Mouse (Mus musculus): ENCODE results near the gene Tbl3. TPM values are rescaled to one million over a fixed set of nuclear protein-coding genes. Genes with fewer than 3 reads are reported as not detected.
"Not testable (repeated sequence)": the region's sequence is repeated elsewhere in the genome, so short reads cannot be mapped to it uniquely, and the experiment has no call there.

Tbl3 gene
- total RNA-seq, 2 experiments from 2014 or later, result 0.58 to 11.9 TPM

DNA sequence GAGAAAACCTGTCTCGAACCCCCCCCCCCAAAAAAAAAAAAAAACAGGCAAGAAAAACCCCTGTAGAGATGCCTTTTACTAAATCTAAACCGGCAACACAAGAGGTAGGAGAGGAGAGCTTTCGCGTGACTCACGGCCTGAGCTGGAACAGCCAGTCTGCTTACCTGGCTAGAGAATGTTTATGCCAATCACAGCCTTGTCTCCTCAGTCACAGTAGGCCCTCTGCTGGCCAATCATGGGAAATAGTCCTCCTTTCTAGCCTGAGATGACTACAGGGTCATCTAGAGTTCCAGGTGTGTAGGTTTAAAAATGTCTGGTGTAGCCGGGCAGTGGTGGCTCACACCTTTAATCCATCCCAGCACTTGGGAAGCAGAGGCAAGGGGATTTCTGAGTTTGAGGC lies 40.0 kb downstream of the Tbl3 start:
- peak; percentile 50 for ATAC-seq (replicated peaks; ENCODE audit: low FRiP score, poor library complexity, severe bottlenecking)

DNA sequence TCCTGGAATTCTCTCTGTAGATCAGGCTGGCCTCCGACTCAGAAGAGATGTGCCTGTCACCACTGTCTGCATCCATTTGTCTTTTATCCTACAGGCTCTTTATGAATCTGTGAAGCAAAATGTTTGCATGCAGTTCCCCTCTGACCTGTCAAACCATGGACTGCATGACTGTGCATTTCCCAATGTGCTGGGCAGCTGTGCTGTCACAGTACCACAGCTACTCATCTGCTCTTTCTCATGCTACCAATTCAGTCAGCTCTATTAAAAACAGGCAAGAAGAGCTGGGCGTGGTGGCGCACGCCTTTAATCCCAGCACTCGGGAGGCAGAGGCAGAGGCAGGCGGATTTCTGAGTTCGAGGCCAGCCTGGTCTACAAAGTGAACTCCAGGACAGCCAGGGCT lies 40.4 kb downstream of the Tbl3 start:
- ATAC-seq (replicated peaks; ENCODE audit: low FRiP score, poor library complexity, severe bottlenecking), result not testable (repeated sequence)

DNA sequence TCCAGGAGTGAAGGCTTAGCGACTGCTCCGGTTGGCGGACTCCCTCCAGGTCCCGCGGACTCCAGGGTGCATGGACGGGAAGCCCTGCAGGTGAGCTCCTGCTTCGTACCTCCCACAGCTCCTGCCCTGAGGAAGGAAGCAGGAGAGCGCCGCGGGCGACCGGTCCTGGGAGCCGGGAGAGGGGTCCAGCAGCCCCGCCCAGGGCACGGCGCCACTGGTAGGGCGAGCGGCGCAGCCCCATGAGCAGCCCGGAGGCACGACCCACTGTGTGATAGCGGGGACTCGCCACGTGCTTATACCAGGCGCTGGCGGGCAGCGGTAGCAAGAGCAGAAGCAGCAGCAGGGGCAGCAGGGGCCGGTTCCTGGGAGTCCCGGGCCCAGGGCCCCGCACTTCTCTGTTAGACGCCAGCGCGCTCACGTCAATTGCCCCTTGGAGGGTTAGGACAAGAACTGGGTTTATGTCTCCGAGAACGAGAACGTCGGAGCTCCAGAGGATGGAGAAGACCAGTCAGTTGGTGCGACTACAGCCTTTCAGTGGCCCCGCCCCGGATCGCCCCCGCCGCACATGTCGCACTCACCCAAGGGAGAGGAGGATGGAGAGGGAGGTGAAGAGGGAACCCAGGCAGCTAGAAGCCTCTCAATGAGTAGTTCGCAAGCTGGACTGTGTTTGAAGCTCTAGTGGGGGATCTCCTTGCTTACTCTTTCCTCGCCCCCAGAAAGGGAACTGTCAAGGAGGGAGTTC lies 49.3 kb downstream of the Tbl3 start, which contains the start of gene Npw:
Gene Npw, minus strand, starts transcription at position 441 of the 742 bp plus-strand sequence.
- ATAC-seq (replicated peaks; ENCODE audit: low FRiP score, poor library complexity, severe bottlenecking), result no peak

GRCm38 (mm10) chr17:24654969-24655368 lies 52.5 kb downstream of the Tbl3 start:
- ATAC-seq (replicated peaks; ENCODE audit: low FRiP score, poor library complexity, severe bottlenecking), result no peak

DNA sequence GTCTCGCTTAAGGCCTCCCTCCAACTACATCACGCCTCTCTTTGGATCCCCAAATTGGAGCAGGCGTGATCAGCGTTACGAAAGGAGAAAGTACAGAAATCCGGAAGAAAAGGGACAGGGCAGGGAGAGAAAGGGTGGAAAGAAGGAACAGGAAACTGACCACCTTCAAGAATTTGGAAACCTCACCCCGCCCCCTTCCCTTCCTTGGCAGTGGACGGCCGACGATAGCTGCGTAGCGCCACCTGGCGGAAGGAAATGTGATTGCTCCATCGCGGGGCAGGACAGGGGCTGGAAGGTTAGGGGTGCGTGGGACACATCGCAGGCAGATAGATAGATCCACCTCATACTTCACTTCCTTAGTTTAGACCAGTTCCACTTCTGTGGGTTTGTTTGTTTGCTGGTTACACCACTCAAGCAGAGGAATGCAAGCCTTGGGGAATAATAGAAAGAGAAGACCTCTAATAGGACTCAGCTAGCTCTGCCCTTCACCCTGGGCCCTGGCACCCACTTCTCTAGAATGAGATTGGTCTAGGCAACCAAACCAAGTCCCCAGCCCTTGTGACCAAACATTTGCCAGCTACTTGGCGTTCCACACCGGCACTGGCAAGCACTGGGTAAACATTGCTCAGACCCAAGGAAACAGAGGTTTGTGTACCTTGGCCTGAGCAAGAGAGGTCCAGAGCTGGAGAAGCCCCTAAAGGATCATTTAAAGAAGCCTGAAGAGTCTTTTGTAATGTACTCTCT lies 53.3 kb downstream of the Tbl3 start:
- peak; percentile 84 for ATAC-seq (replicated peaks; ENCODE audit: low FRiP score, poor library complexity, severe bottlenecking)

DNA sequence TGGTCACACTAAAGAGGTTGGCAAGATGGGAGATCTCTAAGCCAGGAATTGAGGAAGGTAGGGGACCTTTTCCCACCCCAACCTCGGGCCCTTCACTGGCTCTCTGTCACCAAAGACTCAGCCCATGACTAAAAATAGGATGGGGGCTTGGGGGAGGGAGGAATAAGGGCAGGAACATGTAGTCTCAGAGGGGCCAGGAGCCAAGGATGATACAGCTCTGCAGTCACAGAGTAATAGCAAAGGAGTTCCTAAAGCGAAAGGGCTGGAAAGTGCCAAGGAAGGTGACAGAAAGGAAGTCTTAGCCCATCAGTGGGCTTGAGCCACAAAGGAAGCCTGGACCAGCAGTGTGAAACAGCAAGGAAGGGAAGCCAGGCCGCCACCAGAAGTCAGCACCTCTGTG lies 55.6 kb downstream of the Tbl3 start:
- no peak for ATAC-seq (replicated peaks; ENCODE audit: low FRiP score, poor library complexity, severe bottlenecking)

DNA sequence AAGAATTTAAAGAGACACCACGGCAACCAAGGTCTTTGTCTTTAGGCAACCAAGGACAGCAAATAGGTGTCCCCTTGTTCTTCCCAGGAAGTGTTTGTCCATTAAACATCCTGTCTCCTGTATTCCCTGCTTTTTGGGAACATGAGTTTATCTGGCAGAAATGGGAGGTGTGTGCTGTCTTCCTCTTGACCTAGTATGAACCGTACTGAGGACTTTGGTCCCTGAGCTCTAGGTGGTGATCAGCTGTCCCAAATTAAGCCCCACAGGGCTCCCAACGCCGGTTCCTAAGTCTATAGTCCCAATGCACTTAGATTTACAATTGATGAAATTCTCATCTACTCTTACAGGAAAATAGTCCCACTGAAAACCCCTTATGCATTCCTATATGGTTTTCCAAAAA lies 56.7 kb downstream of the Tbl3 start:
- no peak for ATAC-seq (replicated peaks; ENCODE audit: low FRiP score, poor library complexity, severe bottlenecking)

DNA sequence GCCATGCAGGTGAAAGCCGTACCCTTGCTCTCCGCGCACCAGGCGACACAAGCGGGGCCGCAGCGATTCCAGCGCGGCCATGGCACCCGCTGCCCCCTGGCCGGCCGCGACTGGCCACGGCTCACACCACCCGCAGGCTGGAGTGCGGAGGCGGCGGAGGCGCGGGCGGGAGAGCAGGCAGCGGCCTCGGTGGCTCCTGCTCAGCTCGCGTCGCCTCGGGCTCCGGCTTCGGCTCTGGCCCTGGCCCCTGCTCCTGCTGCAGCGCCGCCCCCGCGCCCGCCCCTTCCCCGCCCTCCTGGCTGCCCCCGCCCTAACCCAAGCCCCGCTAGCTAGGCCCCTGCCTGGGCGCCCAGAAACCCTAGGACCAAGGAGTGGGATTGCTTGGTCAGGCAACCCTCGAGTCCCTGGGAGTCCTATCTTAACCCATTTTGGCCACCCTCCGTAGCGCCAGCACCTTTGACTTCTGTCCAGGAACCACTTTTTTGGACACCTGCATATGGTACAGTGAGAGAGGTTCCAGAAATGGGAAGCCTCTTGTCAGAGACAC lies 57.3 kb downstream of the Tbl3 start, which contains the start of gene Slc9a3r2:
Gene Slc9a3r2, minus strand, starts transcription at position 258 of the 547 bp plus-strand sequence.
- no peak for ATAC-seq (replicated peaks; ENCODE audit: low FRiP score, poor library complexity, severe bottlenecking)

DNA sequence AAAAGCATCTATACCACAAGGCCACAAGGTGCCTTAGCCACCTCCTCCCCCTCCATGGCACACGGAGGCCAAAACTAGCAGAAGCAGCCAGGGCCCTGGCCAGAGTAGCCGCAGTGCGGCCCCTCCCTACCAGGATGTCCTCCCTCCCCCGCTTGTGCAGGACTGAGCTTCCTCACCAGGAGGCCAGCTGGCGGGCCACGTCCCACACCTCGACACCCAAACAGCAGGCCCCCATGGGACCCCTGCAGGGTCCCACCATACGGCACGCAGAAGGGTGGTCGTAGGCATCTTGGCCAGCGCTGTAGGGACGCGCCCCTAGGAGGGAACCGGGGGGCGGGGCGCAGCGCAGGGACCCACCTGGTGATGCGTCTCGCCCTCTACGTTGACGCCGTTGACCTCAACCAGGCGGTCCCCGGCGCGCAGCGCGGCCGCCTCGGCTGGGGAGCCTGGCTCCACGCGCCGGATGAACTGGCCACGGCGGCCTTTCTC lies 57.8 kb downstream of the Tbl3 start:
- no peak for ATAC-seq (replicated peaks; ENCODE audit: low FRiP score, poor library complexity, severe bottlenecking)

DNA sequence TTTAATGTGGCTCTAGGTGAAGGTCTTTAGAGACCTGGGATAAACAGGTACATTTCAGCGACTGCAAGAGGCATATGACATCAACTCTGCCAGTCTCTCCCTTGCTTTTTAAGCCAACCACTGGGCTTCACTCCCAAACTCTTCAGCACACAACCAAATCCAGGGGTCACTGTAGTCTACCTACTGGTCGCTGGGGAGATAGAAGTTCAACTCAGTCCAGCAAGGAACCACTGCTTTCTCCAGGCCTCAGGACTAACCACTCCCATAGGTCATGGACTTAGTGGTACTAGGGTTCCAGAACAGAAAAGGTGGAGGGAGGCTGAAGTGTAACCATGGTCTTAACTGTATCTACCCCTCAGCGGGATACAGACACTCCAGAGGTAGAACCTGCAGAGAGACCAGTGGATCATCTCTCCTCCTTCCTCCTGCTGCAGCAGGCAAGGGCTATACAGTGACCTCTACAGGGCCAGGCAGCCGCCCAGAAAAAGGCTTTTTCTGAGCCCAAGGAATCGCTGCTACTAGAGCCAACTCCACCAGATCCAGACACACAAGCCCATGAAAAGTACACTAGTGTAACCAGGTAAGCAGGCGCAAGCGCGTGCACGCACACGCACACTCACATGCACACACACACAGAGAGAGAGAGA lies 58.6 kb downstream of the Tbl3 start:
- no peak for ATAC-seq (replicated peaks; ENCODE audit: low FRiP score, poor library complexity, severe bottlenecking)

Other genes with a start within 250 kb of the Tbl3 start
Only the 30 nearest of the 32 such genes appear.
- 1.7 TPM in 1 of 2 replicates, not detected in the other for gene Bricd5, start 233.8 kb downstream of the Tbl3 start, total RNA-seq (2015; ENCODE audit: low replicate concordance)
- 1.1 TPM in 1 of 2 replicates, not detected in the other for gene Bricd5, start 233.8 kb downstream of the Tbl3 start, total RNA-seq (2017; ENCODE audit: low replicate concordance)
- 5.9 and 15.8 TPM in 2 replicates for gene Mlst8, start 228.6 kb downstream of the Tbl3 start, total RNA-seq (2015; ENCODE audit: low replicate concordance)
- 5.5 and 8.2 TPM in 2 replicates for gene Mlst8, start 228.6 kb downstream of the Tbl3 start, total RNA-seq (2017; ENCODE audit: low replicate concordance)
- not detected in 2 replicates for gene Caskin1, start 219.1 kb downstream of the Tbl3 start, total RNA-seq (2015; ENCODE audit: low replicate concordance)
- gene Caskin1, start 219.1 kb downstream of the Tbl3 start, total RNA-seq (2017; ENCODE audit: low replicate concordance), result not detected in 2 replicates
- 11.9 and 13.2 TPM in 2 replicates for gene Traf7, start 179.7 kb downstream of the Tbl3 start, total RNA-seq (2015; ENCODE audit: low replicate concordance)
- gene Traf7, start 179.7 kb downstream of the Tbl3 start, total RNA-seq (2017; ENCODE audit: low replicate concordance), result 24.2 and 45.2 TPM in 2 replicates
- gene Rab26, start 173.4 kb downstream of the Tbl3 start, total RNA-seq (2015; ENCODE audit: low replicate concordance), result not detected in 2 replicates
- not detected in 2 replicates for gene Rab26, start 173.4 kb downstream of the Tbl3 start, total RNA-seq (2017; ENCODE audit: low replicate concordance)
- gene Pkd1, start 157.8 kb downstream of the Tbl3 start, total RNA-seq (2015; ENCODE audit: low replicate concordance), result 1.5 and 6.1 TPM in 2 replicates
- 3.8 and 16.2 TPM in 2 replicates for gene Pkd1, start 157.8 kb downstream of the Tbl3 start, total RNA-seq (2017; ENCODE audit: low replicate concordance)
- 16.3 and 75.9 TPM in 2 replicates for gene Tsc2, start 75.0 kb downstream of the Tbl3 start, total RNA-seq (2015; ENCODE audit: low replicate concordance)
- gene Tsc2, start 75.0 kb downstream of the Tbl3 start, total RNA-seq (2017; ENCODE audit: low replicate concordance), result 8.6 and 9.0 TPM in 2 replicates
- 1.0 TPM in 1 of 2 replicates, not detected in the other for gene Nthl1, start 75.0 kb downstream of the Tbl3 start, total RNA-seq (2015; ENCODE audit: low replicate concordance)
- gene Nthl1, start 75.0 kb downstream of the Tbl3 start, total RNA-seq (2017; ENCODE audit: low replicate concordance), result 0.56 and 0.85 TPM in 2 replicates
- gene Slc9a3r2, start 57.3 kb downstream of the Tbl3 start, total RNA-seq (2015; ENCODE audit: low replicate concordance), result 0.38 TPM in 1 of 2 replicates, not detected in the other
- 0.56 and 1.8 TPM in 2 replicates for gene Slc9a3r2, start 57.3 kb downstream of the Tbl3 start, total RNA-seq (2017; ENCODE audit: low replicate concordance)
- not detected in 2 replicates for gene Npw, start 49.2 kb downstream of the Tbl3 start, total RNA-seq (2015; ENCODE audit: low replicate concordance)
- not detected in 2 replicates for gene Npw, start 49.2 kb downstream of the Tbl3 start, total RNA-seq (2017; ENCODE audit: low replicate concordance)
- 3.7 and 7.9 TPM in 2 replicates for gene Zfp598, start 38.0 kb downstream of the Tbl3 start, total RNA-seq (2015; ENCODE audit: low replicate concordance)
- 4.0 and 4.3 TPM in 2 replicates for gene Zfp598, start 38.0 kb downstream of the Tbl3 start, total RNA-seq (2017; ENCODE audit: low replicate concordance)
- not detected in 2 replicates for gene Syngr3, start 17.7 kb downstream of the Tbl3 start, total RNA-seq (2015; ENCODE audit: low replicate concordance)
- gene Syngr3, start 17.7 kb downstream of the Tbl3 start, total RNA-seq (2017; ENCODE audit: low replicate concordance), result not detected in 2 replicates
- gene Gfer, start 11.5 kb downstream of the Tbl3 start, total RNA-seq (2015; ENCODE audit: low replicate concordance), result 2.7 and 6.3 TPM in 2 replicates
- gene Gfer, start 11.5 kb downstream of the Tbl3 start, total RNA-seq (2017; ENCODE audit: low replicate concordance), result 3.0 and 7.2 TPM in 2 replicates
- gene Noxo1, start 11.4 kb downstream of the Tbl3 start, total RNA-seq (2015; ENCODE audit: low replicate concordance), result not detected in 2 replicates
- not detected in 2 replicates for gene Noxo1, start 11.4 kb downstream of the Tbl3 start, total RNA-seq (2017; ENCODE audit: low replicate concordance)
- gene Rnf151, start 10.4 kb upstream of the Tbl3 start, total RNA-seq (2015; ENCODE audit: low replicate concordance), result not detected in 2 replicates
- gene Rnf151, start 10.4 kb upstream of the Tbl3 start, total RNA-seq (2017; ENCODE audit: low replicate concordance), result not detected in 2 replicates
- gene Rps2, start 10.5 kb upstream of the Tbl3 start, total RNA-seq (2015; ENCODE audit: low replicate concordance), result 1,254 and 1,636 TPM in 2 replicates
- gene Rps2, start 10.5 kb upstream of the Tbl3 start, total RNA-seq (2017; ENCODE audit: low replicate concordance), result 281 and 355 TPM in 2 replicates
- 52.0 and 124 TPM in 2 replicates for gene Ndufb10, start 16.8 kb upstream of the Tbl3 start, total RNA-seq (2015; ENCODE audit: low replicate concordance)
- gene Ndufb10, start 16.8 kb upstream of the Tbl3 start, total RNA-seq (2017; ENCODE audit: low replicate concordance), result 74.1 and 90.5 TPM in 2 replicates
- not detected in 2 replicates for gene Rpl3l, start 20.2 kb upstream of the Tbl3 start, total RNA-seq (2015; ENCODE audit: low replicate concordance)
- gene Rpl3l, start 20.2 kb upstream of the Tbl3 start, total RNA-seq (2017; ENCODE audit: low replicate concordance), result not detected in 2 replicates
- 177 and 224 TPM in 2 replicates for gene Msrb1, start 29.0 kb upstream of the Tbl3 start, total RNA-seq (2015; ENCODE audit: low replicate concordance)
- 42.8 and 97.5 TPM in 2 replicates for gene Msrb1, start 29.0 kb upstream of the Tbl3 start, total RNA-seq (2017; ENCODE audit: low replicate concordance)
- gene Hs3st6, start 45.3 kb upstream of the Tbl3 start, total RNA-seq (2015; ENCODE audit: low replicate concordance), result not detected in 2 replicates
- not detected in 2 replicates for gene Hs3st6, start 45.3 kb upstream of the Tbl3 start, total RNA-seq (2017; ENCODE audit: low replicate concordance)
- gene Meiob, start 96.6 kb upstream of the Tbl3 start, total RNA-seq (2015; ENCODE audit: low replicate concordance), result not detected in 2 replicates
- not detected in 2 replicates for gene Meiob, start 96.6 kb upstream of the Tbl3 start, total RNA-seq (2017; ENCODE audit: low replicate concordance)
- gene Hagh, start 132.5 kb upstream of the Tbl3 start, total RNA-seq (2015; ENCODE audit: low replicate concordance), result 191 and 222 TPM in 2 replicates
- gene Hagh, start 132.5 kb upstream of the Tbl3 start, total RNA-seq (2017; ENCODE audit: low replicate concordance), result 223 and 230 TPM in 2 replicates
- 58.0 and 66.9 TPM in 2 replicates for gene Fahd1, start 142.7 kb upstream of the Tbl3 start, total RNA-seq (2015; ENCODE audit: low replicate concordance)
- gene Fahd1, start 142.7 kb upstream of the Tbl3 start, total RNA-seq (2017; ENCODE audit: low replicate concordance), result 71.4 and 87.7 TPM in 2 replicates
- gene Igfals, start 158.3 kb upstream of the Tbl3 start, total RNA-seq (2015; ENCODE audit: low replicate concordance), result not detected in 2 replicates
- 0.17 TPM in 1 of 2 replicates, not detected in the other for gene Igfals, start 158.3 kb upstream of the Tbl3 start, total RNA-seq (2017; ENCODE audit: low replicate concordance)
- 25.4 and 31.6 TPM in 2 replicates for gene Nubp2, start 178.7 kb upstream of the Tbl3 start, total RNA-seq (2015; ENCODE audit: low replicate concordance)
- 10.6 and 11.4 TPM in 2 replicates for gene Nubp2, start 178.7 kb upstream of the Tbl3 start, total RNA-seq (2017; ENCODE audit: low replicate concordance)
- gene Spsb3, start 179.0 kb upstream of the Tbl3 start, total RNA-seq (2015; ENCODE audit: low replicate concordance), result 20.4 and 49.3 TPM in 2 replicates
- 28.2 and 35.1 TPM in 2 replicates for gene Spsb3, start 179.0 kb upstream of the Tbl3 start, total RNA-seq (2017; ENCODE audit: low replicate concordance)
- gene Eme2, start 187.4 kb upstream of the Tbl3 start, total RNA-seq (2015; ENCODE audit: low replicate concordance), result 7.1 and 8.6 TPM in 2 replicates
- gene Eme2, start 187.4 kb upstream of the Tbl3 start, total RNA-seq (2017; ENCODE audit: low replicate concordance), result 10.9 and 12.4 TPM in 2 replicates
- 4.8 and 7.1 TPM in 2 replicates for gene Mrps34, start 187.5 kb upstream of the Tbl3 start, total RNA-seq (2015; ENCODE audit: low replicate concordance)
- 2.0 and 5.0 TPM in 2 replicates for gene Mrps34, start 187.5 kb upstream of the Tbl3 start, total RNA-seq (2017; ENCODE audit: low replicate concordance)
- gene Nme3, start 188.8 kb upstream of the Tbl3 start, total RNA-seq (2015; ENCODE audit: low replicate concordance), result 15.0 and 18.3 TPM in 2 replicates
- gene Nme3, start 188.8 kb upstream of the Tbl3 start, total RNA-seq (2017; ENCODE audit: low replicate concordance), result 29.1 and 32.2 TPM in 2 replicates
- 42.7 and 48.3 TPM in 2 replicates for gene Mapk8ip3, start 229.3 kb upstream of the Tbl3 start, total RNA-seq (2015; ENCODE audit: low replicate concordance)
- gene Mapk8ip3, start 229.3 kb upstream of the Tbl3 start, total RNA-seq (2017; ENCODE audit: low replicate concordance), result 109 and 222 TPM in 2 replicates